Mouse (Mus musculus) T-helper 17 cell (primary cell): Measurements from ENCODE around the gene Trmt112.

Experiments
- in situ Hi-C, 2 experiments: fragments of 300-600 bp; cut with MboI, MseI; formaldehyde crosslinking; loops; 1 replicate in 1 of 2; 2 replicates in 1 of 2; pipeline ENCODE4 v1.15.1; 2025; ENCODE audit warnings: high pct_unique_total_duplicates in 2 of 2

The Trmt112 gene

GRCm38 (mm10) chr19:6924461-6925306 is 15.2 kb downstream of the Trmt112 start:
- in situ Hi-C loops = loop anchor here in 1 of 2 experiments (5.0 kb wide), 1 partner anchor 48 kb away; the partner anchor contains the start of gene Ppp1r14b

- in situ Hi-C loops = no loop called here
Measured at GRCm38 (mm10) chr19:6925307-6925573, 15.7 kb downstream of the Trmt112 start, which contains the start of gene Catsperz. TSS of gene Catsperz (minus strand) at chr19:6925380.

GRCm38 (mm10) chr19:6925611-6926329 is 16.3 kb downstream of the Trmt112 start:
- in situ Hi-C loops = no loop called here

- in situ Hi-C loops = no loop called here
Measured at GRCm38 (mm10) chr19:6926559-6927255, 17.2 kb downstream of the Trmt112 start.

GRCm38 (mm10) chr19:6928080-6928479 is 18.6 kb downstream of the Trmt112 start:
- in situ Hi-C loops = no loop called here

GRCm38 (mm10) chr19:6931002-6931401 is 21.5 kb downstream of the Trmt112 start:
- in situ Hi-C loops = loop anchor here in 1 of 2 experiments (10.0 kb wide), 1 partner anchor 246 kb away; no protein-coding TSS in a partner anchor

GRCm38 (mm10) chr19:6932018-6932417 is 22.5 kb downstream of the Trmt112 start:
- in situ Hi-C loops = loop anchor here in 1 of 2 experiments (10.0 kb wide), 1 partner anchor 247 kb away; no protein-coding TSS in a partner anchor

GRCm38 (mm10) chr19:6933102-6933435 is 23.6 kb downstream of the Trmt112 start:
- in situ Hi-C loops = loop anchor here in 1 of 2 experiments (10.0 kb wide), 1 partner anchor 248 kb away; no protein-coding TSS in a partner anchor

GRCm38 (mm10) chr19:6933436-6934194 is 24.1 kb downstream of the Trmt112 start:
- in situ Hi-C loops = loop anchor here in 1 of 2 experiments (10.0 kb wide), 1 partner anchor 249 kb away; no protein-coding TSS in a partner anchor

GRCm38 (mm10) chr19:6934195-6934977 is 24.9 kb downstream of the Trmt112 start, which contains the start of gene Kcnk4:
TSS of gene Kcnk4 (minus strand) at chr19:6934515.
- in situ Hi-C loops = loop anchor here in 1 of 2 experiments (10.0 kb wide), 1 partner anchor 250 kb away; no protein-coding TSS in a partner anchor

GRCm38 (mm10) chr19:6936299-6936698 is 26.8 kb downstream of the Trmt112 start:
- in situ Hi-C loops = loop anchor here in 1 of 2 experiments (10.0 kb wide), 1 partner anchor 251 kb away; no protein-coding TSS in a partner anchor

- in situ Hi-C loops = loop anchor here in 1 of 2 experiments (10.0 kb wide), 1 partner anchor 253 kb away; no protein-coding TSS in a partner anchor
Measured at GRCm38 (mm10) chr19:6937541-6938465, 28.3 kb downstream of the Trmt112 start.

- in situ Hi-C loops = loop anchor here in 1 of 2 experiments (10.0 kb wide), 1 partner anchor 255 kb away; no protein-coding TSS in a partner anchor
Measured at GRCm38 (mm10) chr19:6939106-6940002, 29.9 kb downstream of the Trmt112 start.

GRCm38 (mm10) chr19:6940396-6941351 is 31.2 kb downstream of the Trmt112 start:
- in situ Hi-C loops = no loop called here

GRCm38 (mm10) chr19:6941372-6942248 is 32.1 kb downstream of the Trmt112 start, which contains the start of gene Bad:
TSS of gene Bad (plus strand) at chr19:6941861.
- in situ Hi-C loops = no loop called here
